Mouse (Mus musculus): ENCODE data around the gene Atp5s. TPM values are rescaled to one million over a fixed set of nuclear protein-coding genes. Genes with fewer than 3 reads are reported as not detected.

Atp5s gene
- polyA plus RNA-seq, 1 experiment from 2014 or later, result 21.6 TPM

GRCm38 (mm10) chr12:69744138-69744537 lies 19.4 kb downstream of the Atp5s start:
- Histone ChIP-seq H3K27ac (no peak overlapping the region), H3K4me1 (no peaks in the 10 kb centered on the region), H3K4me3 (no peak overlapping the region), H3K9me3 (no peaks in the 10 kb centered on the region), H3K27me3 (ENCODE audit: poor library complexity, severe bottlenecking) (no peaks in the 10 kb centered on the region), H3K36me3 (replicated peaks) (no peaks in the 10 kb centered on the region)
- DNase-seq (ENCODE audit: extremely low spot score, low spot score), result no peak
- 87% methylated on average over 5 of the region's 5 CpGs for WGBS

- Histone ChIP-seq H3K27ac (peak overlapping the region; percentile 62), H3K4me1 (peaks cover 10% of the 10 kb centered on the region), H3K4me3 (no peak overlapping the region), H3K36me3 (replicated peaks) (no peaks in the 10 kb centered on the region), H3K9me3 (no peaks in the 10 kb centered on the region), H3K27me3 (ENCODE audit: poor library complexity, severe bottlenecking) (peaks cover 5% of the 10 kb centered on the region; the same call in 1 of the 2 replicates)
- WGBS, result 35% methylated on average over 10 of the region's 10 CpGs
- DNase-seq (ENCODE audit: extremely low spot score, low spot score), result no peak
Observed at GRCm38 (mm10) chr12:69751864-69752341, 27.2 kb downstream of the Atp5s start.

- H3K4me3 ChIP-seq, result no peak overlapping the region
- H3K27ac ChIP-seq, result no peak overlapping the region
- no peaks in the 10 kb centered on the region for H3K9me3 ChIP-seq
- no peaks in the 10 kb centered on the region for H3K36me3 ChIP-seq (replicated peaks)
- no peak for DNase-seq (ENCODE audit: extremely low spot score, low spot score)
- 85% methylated on average over 5 of the region's 5 CpGs for WGBS
- H3K4me1 ChIP-seq, result peaks cover 24% of the 10 kb centered on the region
- H3K27me3 ChIP-seq (ENCODE audit: poor library complexity, severe bottlenecking), result peaks cover 5% of the 10 kb centered on the region; the same call in 1 of the 2 replicates
Observed at GRCm38 (mm10) chr12:69753936-69754335, 29.2 kb downstream of the Atp5s start.

- H3K36me3 ChIP-seq (replicated peaks), result no peaks in the 10 kb centered on the region
- no peak overlapping the region for H3K4me3 ChIP-seq
- no peaks in the 10 kb centered on the region for H3K9me3 ChIP-seq
- no peak overlapping the region for H3K27ac ChIP-seq
- H3K27me3 ChIP-seq (ENCODE audit: poor library complexity, severe bottlenecking), result peaks cover 5% of the 10 kb centered on the region; the same call in 1 of the 2 replicates
- DNase-seq (ENCODE audit: extremely low spot score, low spot score), result no peak
- H3K4me1 ChIP-seq, result peaks cover 30% of the 10 kb centered on the region
- WGBS, result 83% methylated on average over 5 of the region's 5 CpGs
Observed at GRCm38 (mm10) chr12:69756015-69756414, 31.3 kb downstream of the Atp5s start.

GRCm38 (mm10) chr12:69757418-69758141 lies 32.8 kb downstream of the Atp5s start:
- Histone ChIP-seq H3K27me3 (ENCODE audit: poor library complexity, severe bottlenecking) (peaks cover 5% of the 10 kb centered on the region; the same call in 1 of the 2 replicates), H3K4me1 (peaks cover 20% of the 10 kb centered on the region), H3K4me3 (peak overlapping the region; percentile 42), H3K36me3 (replicated peaks) (no peaks in the 10 kb centered on the region), H3K27ac (peak overlapping the region; percentile 77), H3K9me3 (no peaks in the 10 kb centered on the region)
- peak; percentile 71 for DNase-seq (ENCODE audit: extremely low spot score, low spot score)
- 19% methylated on average over 22 of the region's 22 CpGs for WGBS

- DNase-seq (ENCODE audit: extremely low spot score, low spot score), result no peak
- peaks cover 20% of the 10 kb centered on the region for H3K4me1 ChIP-seq
- peak overlapping the region; percentile 42 for H3K4me3 ChIP-seq
- peak overlapping the region; percentile 77 for H3K27ac ChIP-seq
- no peaks in the 10 kb centered on the region for H3K36me3 ChIP-seq (replicated peaks)
- no peaks in the 10 kb centered on the region for H3K9me3 ChIP-seq
- 10% methylated on average over 22 of the region's 22 CpGs for WGBS
- peaks cover 5% of the 10 kb centered on the region; the same call in 1 of the 2 replicates for H3K27me3 ChIP-seq (ENCODE audit: poor library complexity, severe bottlenecking)
Observed at GRCm38 (mm10) chr12:69758221-69759185, 33.8 kb downstream of the Atp5s start.

- no peak for DNase-seq (ENCODE audit: extremely low spot score, low spot score)
- Histone ChIP-seq H3K4me1 (peaks cover 20% of the 10 kb centered on the region), H3K4me3 (no peak overlapping the region), H3K36me3 (replicated peaks) (no peaks in the 10 kb centered on the region), H3K27ac (peak overlapping the region; percentile 77), H3K9me3 (no peaks in the 10 kb centered on the region), H3K27me3 (ENCODE audit: poor library complexity, severe bottlenecking) (peaks cover 5% of the 10 kb centered on the region; the same call in 1 of the 2 replicates)
- WGBS, result 54% methylated on average over 7 of the region's 7 CpGs
Observed at GRCm38 (mm10) chr12:69759267-69759885, 34.6 kb downstream of the Atp5s start.

- Histone ChIP-seq H3K9me3 (no peaks in the 10 kb centered on the region), H3K27ac (peak overlapping the region; percentile 48; the same call in 1 of the 2 replicates), H3K36me3 (replicated peaks) (no peaks in the 10 kb centered on the region), H3K4me1 (peaks cover 20% of the 10 kb centered on the region), H3K27me3 (ENCODE audit: poor library complexity, severe bottlenecking) (peaks cover 5% of the 10 kb centered on the region; the same call in 1 of the 2 replicates), H3K4me3 (no peak overlapping the region)
- 78% methylated on average over 6 of the region's 6 CpGs for WGBS
- no peak for DNase-seq (ENCODE audit: extremely low spot score, low spot score)
Observed at GRCm38 (mm10) chr12:69760014-69760413, 35.3 kb downstream of the Atp5s start.

GRCm38 (mm10) chr12:69760743-69761406 lies 36.1 kb downstream of the Atp5s start:
- 93% methylated on average over 20 of the region's 20 CpGs for WGBS
- Histone ChIP-seq H3K4me1 (peaks cover 25% of the 10 kb centered on the region), H3K9me3 (no peaks in the 10 kb centered on the region), H3K36me3 (replicated peaks) (no peaks in the 10 kb centered on the region), H3K27me3 (ENCODE audit: poor library complexity, severe bottlenecking) (peaks cover 5% of the 10 kb centered on the region; the same call in 1 of the 2 replicates), H3K4me3 (no peak overlapping the region), H3K27ac (0 out of 2 replicates have a peak overlapping the region, but pooled peaks have one; percentile 45)
- DNase-seq (ENCODE audit: extremely low spot score, low spot score), result no peak

GRCm38 (mm10) chr12:69761603-69762002 lies 36.9 kb downstream of the Atp5s start:
- H3K4me3 ChIP-seq, result no peak overlapping the region
- 69% methylated on average over 2 of the region's 2 CpGs for WGBS
- no peak for DNase-seq (ENCODE audit: extremely low spot score, low spot score)
- H3K9me3 ChIP-seq, result no peaks in the 10 kb centered on the region
- H3K27me3 ChIP-seq (ENCODE audit: poor library complexity, severe bottlenecking), result peaks cover 5% of the 10 kb centered on the region; the same call in 1 of the 2 replicates
- H3K4me1 ChIP-seq, result peaks cover 33% of the 10 kb centered on the region
- no peaks in the 10 kb centered on the region for H3K36me3 ChIP-seq (replicated peaks)
- no peak overlapping the region for H3K27ac ChIP-seq

- H3K4me1 ChIP-seq, result peaks cover 30% of the 10 kb centered on the region
- DNase-seq (ENCODE audit: extremely low spot score, low spot score), result no peak
- H3K36me3 ChIP-seq (replicated peaks), result no peaks in the 10 kb centered on the region
- 0 out of 2 replicates have a peak overlapping the region, but pooled peaks have one; percentile 6 for H3K27ac ChIP-seq
- 0 out of 2 replicates have a peak, but pooled peaks cover 9% of the 10 kb centered on the region for H3K27me3 ChIP-seq (ENCODE audit: poor library complexity, severe bottlenecking)
- H3K9me3 ChIP-seq, result no peaks in the 10 kb centered on the region
- no peak overlapping the region for H3K4me3 ChIP-seq
- 95% methylated on average over 9 of the region's 9 CpGs for WGBS
Observed at GRCm38 (mm10) chr12:69765543-69765942, 40.8 kb downstream of the Atp5s start.
